Mouse (Mus musculus): ENCODE data around the gene Ybey. TPM values are rescaled to one million over a fixed set of nuclear protein-coding genes. Genes with fewer than 3 reads are reported as not detected.

Ybey gene
- total and polyA plus RNA-seq, 3 experiments = 2.3 to 9.7 (median 8.8) TPM

DNA sequence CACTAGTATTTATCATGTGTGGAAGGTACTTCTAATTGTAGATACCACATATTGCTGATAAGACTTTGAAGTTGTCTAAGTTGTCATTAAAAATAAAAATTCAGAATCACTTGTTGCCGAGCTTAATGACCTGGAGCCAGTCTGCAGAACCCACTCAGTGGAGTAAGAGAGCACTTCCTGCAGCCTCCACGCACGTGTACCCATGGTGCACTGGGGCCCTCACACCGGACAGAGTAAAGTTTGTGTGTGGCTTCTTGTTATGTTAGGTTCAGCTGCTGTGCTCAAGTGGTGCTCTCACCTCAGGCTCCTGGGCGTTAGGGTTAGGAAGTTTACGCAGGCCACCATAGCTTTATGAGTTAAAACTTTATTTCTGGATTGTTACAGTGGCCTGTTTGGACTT is 26.6 kb upstream of the Ybey start:
- no peaks in the 10 kb centered on the region for H3K9me3 ChIP-seq (replicated peaks)
- TF ChIP-seq TAL1 (conservative IDR thresholded peaks at IDR 0.05; ENCODE audit: low read depth, low read length) (no peak), GATA1 (IDR thresholded peaks at IDR 0.05; ENCODE audit: borderline replicate concordance, low read length) (no peak), POLR2AphosphoS5 (IDR thresholded peaks at IDR 0.05; ENCODE audit: insufficient replicate concordance, low read depth, low read length) (no peak), GATA2 (IDR thresholded peaks at IDR 0.05; ENCODE audit: borderline replicate concordance, low read depth, low read length) (no peak), CTCF (IDR thresholded peaks at IDR 0.05; ENCODE audit: low read depth, low read length) (no peak)
- H3K27me3 ChIP-seq (ENCODE audit: insufficient read depth, low read length) = no peaks in the 10 kb centered on the region
- DNase-seq (ENCODE audit: low spot score) (no peak), ATAC-seq (ENCODE audit: extremely low read depth, insufficient number of reproducible peaks, low FRiP score, poor library complexity, severe bottlenecking) (no peak)
- H3K4me3 ChIP-seq (ENCODE audit: low read depth, low read length) = no peak overlapping the region; the same call in 1 of the 2 replicates
- peaks cover 57% of the 10 kb centered on the region for H3K4me1 ChIP-seq (ENCODE audit: insufficient read depth, low read depth, low read length)
- H3K36me3 ChIP-seq (replicated peaks) = peaks cover 90% of the 10 kb centered on the region

DNA sequence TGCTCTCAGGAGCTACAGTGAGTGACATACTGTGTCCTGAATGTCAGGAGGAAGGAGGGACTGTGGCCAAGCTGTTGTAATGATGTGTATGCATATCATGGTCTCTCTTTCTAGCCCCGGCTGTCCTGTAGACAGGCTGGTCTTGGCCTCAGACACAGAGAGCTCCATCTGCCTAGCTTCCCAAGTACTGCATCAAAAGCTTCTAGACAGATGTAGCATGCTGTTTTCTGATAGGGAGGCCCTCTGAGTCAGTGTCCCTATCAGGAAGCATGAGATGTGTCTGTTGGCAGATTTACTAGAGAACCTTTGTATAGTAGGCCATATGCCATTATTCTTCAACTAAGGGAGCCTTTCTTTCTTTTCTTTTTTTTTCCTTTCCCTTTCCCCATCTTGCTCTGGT is 24.6 kb upstream of the Ybey start:
- Histone ChIP-seq H3K4me1 (ENCODE audit: insufficient read depth, low read depth, low read length) (peaks cover 77% of the 10 kb centered on the region), H3K36me3 (replicated peaks) (peaks cover 90% of the 10 kb centered on the region), H3K4me3 (ENCODE audit: low read depth, low read length) (no peak overlapping the region), H3K27me3 (ENCODE audit: insufficient read depth, low read length) (no peaks in the 10 kb centered on the region), H3K9me3 (replicated peaks) (no peaks in the 10 kb centered on the region)
- DNase-seq (ENCODE audit: low spot score) (peak; percentile 29), ATAC-seq (ENCODE audit: extremely low read depth, insufficient number of reproducible peaks, low FRiP score, poor library complexity, severe bottlenecking) (peak; percentile 37)
- TF ChIP-seq GATA1 (IDR thresholded peaks at IDR 0.05; ENCODE audit: borderline replicate concordance, low read length) (no peak), GATA2 (IDR thresholded peaks at IDR 0.05; ENCODE audit: borderline replicate concordance, low read depth, low read length) (no peak), CTCF (IDR thresholded peaks at IDR 0.05; ENCODE audit: low read depth, low read length) (no peak), POLR2AphosphoS5 (IDR thresholded peaks at IDR 0.05; ENCODE audit: insufficient replicate concordance, low read depth, low read length) (no peak), TAL1 (conservative IDR thresholded peaks at IDR 0.05; ENCODE audit: low read depth, low read length) (no peak)

DNA sequence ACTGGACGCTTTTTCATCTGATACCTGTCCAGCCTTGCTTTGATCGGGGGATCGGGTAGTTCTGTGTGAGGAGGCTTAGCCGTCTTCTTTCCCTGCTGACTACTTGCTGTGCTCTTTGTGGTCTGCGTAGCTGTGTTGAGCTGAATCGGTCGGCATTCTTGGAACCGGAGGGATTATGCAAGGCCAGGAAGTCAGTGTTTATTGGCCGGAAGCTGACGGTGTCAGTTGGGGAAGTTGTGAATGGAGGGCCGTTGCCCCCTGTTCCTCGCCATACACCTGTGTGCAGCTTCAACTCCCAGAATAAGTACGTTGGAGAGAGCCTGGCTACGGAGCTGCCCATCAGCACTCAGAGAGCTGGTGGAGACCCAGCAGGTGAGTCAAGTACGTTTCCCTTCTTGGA is 20.3 kb upstream of the Ybey start:
- Histone ChIP-seq H3K4me3 (ENCODE audit: low read depth, low read length) (no peak overlapping the region), H3K36me3 (replicated peaks) (peaks cover 92% of the 10 kb centered on the region), H3K27me3 (ENCODE audit: insufficient read depth, low read length) (no peaks in the 10 kb centered on the region), H3K4me1 (ENCODE audit: insufficient read depth, low read depth, low read length) (peaks cover 72% of the 10 kb centered on the region), H3K9me3 (replicated peaks) (no peaks in the 10 kb centered on the region)
- ATAC-seq (ENCODE audit: extremely low read depth, insufficient number of reproducible peaks, low FRiP score, poor library complexity, severe bottlenecking) (no peak), DNase-seq (ENCODE audit: low spot score) (no peak)
- TF ChIP-seq TAL1 (conservative IDR thresholded peaks at IDR 0.05; ENCODE audit: low read depth, low read length) (no peak), GATA1 (IDR thresholded peaks at IDR 0.05; ENCODE audit: borderline replicate concordance, low read length) (no peak), GATA2 (IDR thresholded peaks at IDR 0.05; ENCODE audit: borderline replicate concordance, low read depth, low read length) (no peak), POLR2AphosphoS5 (IDR thresholded peaks at IDR 0.05; ENCODE audit: insufficient replicate concordance, low read depth, low read length) (no peak), CTCF (IDR thresholded peaks at IDR 0.05; ENCODE audit: low read depth, low read length) (no peak)

DNA sequence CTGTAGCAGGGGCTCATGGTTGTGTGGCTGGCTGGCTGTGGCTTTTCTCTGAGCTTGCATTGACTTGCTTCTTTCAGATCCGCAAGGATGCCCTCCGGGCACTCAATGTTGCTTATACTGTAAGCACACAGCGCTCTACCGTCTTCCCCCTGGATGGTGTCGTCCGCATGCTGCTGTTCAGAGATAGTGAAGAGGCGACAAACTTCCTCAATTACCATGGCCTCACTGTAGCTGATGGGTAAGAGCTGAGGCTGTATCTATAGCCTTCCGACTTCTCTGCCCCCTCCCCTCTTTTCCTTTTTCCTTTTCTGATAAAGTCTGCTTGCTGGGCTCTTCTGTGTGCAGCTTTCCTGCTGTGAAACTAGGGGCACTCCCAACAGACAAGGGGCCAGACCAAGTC is 19.4 kb upstream of the Ybey start:
- Histone ChIP-seq H3K36me3 (replicated peaks) (peaks cover 92% of the 10 kb centered on the region), H3K27me3 (ENCODE audit: insufficient read depth, low read length) (no peaks in the 10 kb centered on the region), H3K9me3 (replicated peaks) (no peaks in the 10 kb centered on the region), H3K4me1 (ENCODE audit: insufficient read depth, low read depth, low read length) (peaks cover 63% of the 10 kb centered on the region), H3K4me3 (ENCODE audit: low read depth, low read length) (no peak overlapping the region; the same call in 1 of the 2 replicates)
- ATAC-seq (ENCODE audit: extremely low read depth, insufficient number of reproducible peaks, low FRiP score, poor library complexity, severe bottlenecking) (peak; percentile 86), DNase-seq (ENCODE audit: low spot score) (peak; percentile 67)
- no peak for TF ChIP-seq CTCF (IDR thresholded peaks at IDR 0.05; ENCODE audit: low read depth, low read length)
- TF ChIP-seq POLR2AphosphoS5 (IDR thresholded peaks at IDR 0.05; ENCODE audit: insufficient replicate concordance, low read depth, low read length) = no peak
- peak; percentile 57 for TF ChIP-seq TAL1 (conservative IDR thresholded peaks at IDR 0.05; ENCODE audit: low read depth, low read length)
- no peak for TF ChIP-seq GATA1 (IDR thresholded peaks at IDR 0.05; ENCODE audit: borderline replicate concordance, low read length)
- TF ChIP-seq GATA2 (IDR thresholded peaks at IDR 0.05; ENCODE audit: borderline replicate concordance, low read depth, low read length) = no peak

DNA sequence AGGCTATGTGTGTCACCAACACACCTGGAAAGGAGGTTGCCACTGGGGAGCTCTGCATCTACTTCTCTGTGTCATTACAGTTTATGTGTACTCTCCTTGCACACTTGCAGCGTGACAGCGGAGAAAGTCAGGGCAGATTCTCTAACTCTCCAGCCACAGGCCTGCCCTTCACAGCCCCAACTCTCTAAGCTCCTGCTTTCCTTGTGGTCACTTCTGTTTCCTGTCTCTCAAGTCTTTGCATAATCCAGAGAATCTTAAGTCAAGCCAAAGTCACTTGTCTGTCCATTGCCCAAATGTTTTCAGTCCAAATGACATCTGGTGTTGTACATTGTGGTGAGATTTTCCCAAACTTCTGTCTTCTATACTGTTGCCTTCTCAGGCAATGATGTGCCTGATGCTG is 17.4 kb upstream of the Ybey start:
- TF ChIP-seq TAL1 (conservative IDR thresholded peaks at IDR 0.05; ENCODE audit: low read depth, low read length) (no peak), POLR2AphosphoS5 (IDR thresholded peaks at IDR 0.05; ENCODE audit: insufficient replicate concordance, low read depth, low read length) (no peak), GATA2 (IDR thresholded peaks at IDR 0.05; ENCODE audit: borderline replicate concordance, low read depth, low read length) (no peak), CTCF (IDR thresholded peaks at IDR 0.05; ENCODE audit: low read depth, low read length) (no peak), GATA1 (IDR thresholded peaks at IDR 0.05; ENCODE audit: borderline replicate concordance, low read length) (no peak)
- Histone ChIP-seq H3K4me1 (ENCODE audit: insufficient read depth, low read depth, low read length) (peaks cover 48% of the 10 kb centered on the region), H3K9me3 (replicated peaks) (no peaks in the 10 kb centered on the region), H3K36me3 (replicated peaks) (peaks cover 95% of the 10 kb centered on the region), H3K4me3 (ENCODE audit: low read depth, low read length) (no peak overlapping the region), H3K27me3 (ENCODE audit: insufficient read depth, low read length) (no peaks in the 10 kb centered on the region)
- ATAC-seq (ENCODE audit: extremely low read depth, insufficient number of reproducible peaks, low FRiP score, poor library complexity, severe bottlenecking) = no peak
- no peak for DNase-seq (ENCODE audit: low spot score)

DNA sequence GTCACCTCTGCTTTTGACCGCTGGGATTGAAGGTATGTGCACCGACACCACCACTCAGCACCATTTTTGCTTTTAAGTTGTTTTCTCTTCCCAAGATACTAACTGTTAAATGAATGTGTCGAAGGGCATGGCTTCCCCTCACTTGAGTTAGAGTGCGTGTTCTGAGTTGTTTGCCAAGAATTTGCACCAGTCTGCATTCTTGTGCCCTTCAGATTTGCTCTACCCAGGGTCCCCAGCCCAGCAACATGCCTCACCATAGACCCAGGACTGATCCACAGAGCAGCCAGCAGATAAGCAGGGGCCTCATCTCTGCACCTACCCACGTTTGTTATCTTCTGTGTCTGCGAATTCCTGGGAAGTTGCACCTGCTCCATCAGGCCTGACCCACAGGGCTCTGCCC is 12.6 kb upstream of the Ybey start:
- Histone ChIP-seq H3K4me1 (ENCODE audit: insufficient read depth, low read depth, low read length) (peaks cover 9% of the 10 kb centered on the region), H3K27me3 (ENCODE audit: insufficient read depth, low read length) (no peaks in the 10 kb centered on the region), H3K36me3 (replicated peaks) (peaks cover 97% of the 10 kb centered on the region), H3K4me3 (ENCODE audit: low read depth, low read length) (no peak overlapping the region), H3K9me3 (replicated peaks) (no peaks in the 10 kb centered on the region)
- no peak for TF ChIP-seq POLR2AphosphoS5 (IDR thresholded peaks at IDR 0.05; ENCODE audit: insufficient replicate concordance, low read depth, low read length)
- no peak for TF ChIP-seq TAL1 (conservative IDR thresholded peaks at IDR 0.05; ENCODE audit: low read depth, low read length)
- DNase-seq (ENCODE audit: low spot score) (no peak), ATAC-seq (ENCODE audit: extremely low read depth, insufficient number of reproducible peaks, low FRiP score, poor library complexity, severe bottlenecking) (no peak)

Measured in G1E (cell line).